Mouse (Mus musculus) midbrain, postnatal 0 days (tissue): ENCODE results near the gene Tmem253. TPM values are rescaled to one million over a fixed set of nuclear protein-coding genes. Genes with fewer than 3 reads are reported as not detected.
A peak's percentile ranks its signal among the peaks of the same experiment; 100 is the strongest.

Experiments
- ATAC-seq: fragments of 200-750 bp; cut with Nextera tagmentation; 2 replicates; pipeline ENCODE4 v1.8.0; 2017; ENCODE audit warnings: moderate number of reproducible peaks, mild to moderate bottlenecking, moderate TSS enrichment, moderate library complexity; ENCODE audit not compliant: low FRiP score
- DNase-seq: peaks from one replicate; pipeline ENCODE4 v3.0.0-alpha.2; 2015; ENCODE audit warnings: low spot score
- H3K27ac ChIP-seq: fragments of 300-500 bp; sonication (generic); 2 replicates; pipeline ENCODE4 v1.5.1; 2014; ENCODE audit warnings: low read depth, mild to moderate bottlenecking, low read length, mixed read lengths
- H3K27me3 ChIP-seq: fragments of 300-500 bp; sonication (generic); 2 replicates; pipeline ENCODE4 v1.6.1; 2014; ENCODE audit warnings: low read length, control low read depth, mixed read lengths; ENCODE audit not compliant: insufficient read depth
- H3K36me3 ChIP-seq: fragments of 300-500 bp; sonication (generic); 2 replicates; pipeline ENCODE4 v1.6.1; 2014; ENCODE audit warnings: low read length, control low read depth, mixed read lengths; ENCODE audit not compliant: insufficient read depth
- H3K4me1 ChIP-seq: fragments of 300-500 bp; sonication (generic); 2 replicates; pipeline ENCODE4 v1.6.1; 2014; ENCODE audit warnings: mild to moderate bottlenecking, control low read depth, antibody characterized with exemption, low read length, mixed read lengths; ENCODE audit not compliant: insufficient read depth
- H3K4me2 ChIP-seq: fragments of 300-500 bp; sonication (generic); 2 replicates; pipeline ENCODE4 v1.6.1; 2014; ENCODE audit warnings: low read depth, mild to moderate bottlenecking, low read length, mixed read lengths; ENCODE audit not compliant: poor library complexity, severe bottlenecking
- H3K4me3 ChIP-seq: fragments of 300-500 bp; sonication (generic); 2 replicates; pipeline ENCODE4 v1.5.1; 2014; ENCODE audit warnings: low read depth, mild to moderate bottlenecking, low read length, moderate library complexity
- H3K9ac ChIP-seq: fragments of 300-500 bp; sonication (generic); replicated peaks from 2 replicates; pipeline ENCODE4 v1.6.1; 2014; ENCODE audit warnings: mild to moderate bottlenecking, low read length, moderate library complexity, mixed read lengths; ENCODE audit not compliant: poor library complexity, severe bottlenecking
- H3K9me3 ChIP-seq: fragments of 300-500 bp; sonication (generic); 2 replicates; pipeline ENCODE4 v1.6.1; 2016; ENCODE audit warnings: low read length, control low read depth
- CTCF ChIP-seq: IDR thresholded peaks from 2 replicates; pipeline ENCODE4 v1.5.1; 2016; ENCODE audit warnings: antibody characterized with exemption, mild to moderate bottlenecking
- WGBS: fragments of 180-500 bp; shearing (Covaris S2); extraction: QIAGEN DNeasy Blood & Tissue Kit; methylation state at CpG from one replicate; pipeline ENCODE4 v1.1.7; 2014; 5-methylcytosine and 5-hydroxymethylcytosine counted together
- polyA plus RNA-seq: library from polyadenylated mRNA; unstranded; fragments of >200 nt; fragmentation: Nextera tagmentation; extraction: Ambion mirVana; gene quantifications from 2 replicates; pipeline ENCODE4 v1.2.1, GENCODE M21; 2015
- total RNA-seq: library from RNA; depleted of rRNA; stranded (reverse); fragments of >200 nt; gene quantifications from 2 replicates; pipeline ENCODE4 v1.2.3, GENCODE M21; 2014

The Tmem253 gene
- total and polyA plus RNA-seq, 2 experiments from 2014 or later: 0.81 TPM; not detected in 1

GRCm38 (mm10) chr14:52017662-52018061 is 2.2 kb downstream of the Tmem253 start:
- WGBS: 81% methylated on average over 4 of the region's 4 CpGs
- no peak overlapping the region for H3K9ac ChIP-seq
- H3K4me1 ChIP-seq: peaks cover 21% of the 10 kb centered on the region
- H3K4me2 ChIP-seq: no peak overlapping the region
- H3K27ac ChIP-seq: no peak overlapping the region
- no peaks in the 10 kb centered on the region for H3K36me3 ChIP-seq
- H3K4me3 ChIP-seq: no peak overlapping the region
- no peak for ATAC-seq
- no peaks in the 10 kb centered on the region for H3K9me3 ChIP-seq
- DNase-seq: no peak
- H3K27me3 ChIP-seq: no peaks in the 10 kb centered on the region
- no peak for TF ChIP-seq CTCF

DNA sequence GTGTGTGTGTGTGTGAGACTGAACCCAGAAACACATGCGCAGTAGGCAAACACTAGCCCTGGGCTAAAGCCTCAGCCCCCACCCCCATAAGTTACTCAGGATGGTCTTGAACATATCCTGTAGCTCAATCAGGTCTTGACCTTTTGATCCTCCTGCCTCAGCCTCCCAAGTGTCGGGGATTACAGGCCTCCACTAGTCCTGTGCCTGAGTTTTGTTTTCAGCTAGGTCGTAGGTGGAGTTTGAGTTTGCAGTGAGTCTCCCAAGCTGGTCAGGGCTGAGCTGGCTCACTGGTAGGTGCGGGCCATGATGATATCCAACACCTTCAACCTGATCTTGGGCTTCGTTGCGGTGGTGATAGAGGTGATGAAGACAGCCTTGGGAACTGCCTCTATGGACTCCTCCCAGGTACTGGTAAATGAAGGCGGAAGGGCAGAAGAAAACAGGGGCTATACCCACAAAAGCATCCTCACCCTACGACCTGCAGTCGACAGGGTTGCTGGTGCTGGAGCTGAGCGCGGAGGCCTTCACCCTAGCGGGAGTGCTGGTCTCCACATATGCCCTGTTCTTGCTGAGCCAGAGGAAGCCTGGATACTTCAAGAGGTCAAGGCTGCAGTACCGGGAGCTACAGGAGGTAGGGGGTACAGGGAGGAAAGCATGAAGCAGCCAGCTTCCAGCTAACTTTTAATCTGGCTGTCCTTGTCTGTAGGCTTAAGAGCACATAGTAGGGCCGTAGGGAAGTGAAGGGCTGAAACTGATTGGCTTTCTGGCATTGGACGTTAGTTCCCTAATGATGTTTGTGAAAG is 3.0 kb downstream of the Tmem253 start:
- 0 out of 2 replicates have a peak, but pooled peaks have one; percentile 9 for TF ChIP-seq CTCF
- peak overlapping the region; percentile 89 for H3K27ac ChIP-seq
- H3K9ac ChIP-seq: 0 out of 2 replicates have a peak overlapping the region, but pooled peaks have one; percentile 63
- H3K9me3 ChIP-seq: no peaks in the 10 kb centered on the region
- no peaks in the 10 kb centered on the region for H3K36me3 ChIP-seq
- peak overlapping the region; percentile 42; the same call in 1 of the 2 replicates for H3K4me3 ChIP-seq
- ATAC-seq: no peak
- peak overlapping the region; percentile 63 for H3K4me2 ChIP-seq
- 84% methylated on average over 15 of the region's 15 CpGs for WGBS
- no peaks in the 10 kb centered on the region for H3K27me3 ChIP-seq
- no peak for DNase-seq
- H3K4me1 ChIP-seq: peaks cover 22% of the 10 kb centered on the region

GRCm38 (mm10) chr14:52019051-52019589 is 3.7 kb downstream of the Tmem253 start:
- WGBS: 30% methylated on average over 12 of the region's 12 CpGs
- H3K4me1 ChIP-seq: peaks cover 22% of the 10 kb centered on the region

DNA sequence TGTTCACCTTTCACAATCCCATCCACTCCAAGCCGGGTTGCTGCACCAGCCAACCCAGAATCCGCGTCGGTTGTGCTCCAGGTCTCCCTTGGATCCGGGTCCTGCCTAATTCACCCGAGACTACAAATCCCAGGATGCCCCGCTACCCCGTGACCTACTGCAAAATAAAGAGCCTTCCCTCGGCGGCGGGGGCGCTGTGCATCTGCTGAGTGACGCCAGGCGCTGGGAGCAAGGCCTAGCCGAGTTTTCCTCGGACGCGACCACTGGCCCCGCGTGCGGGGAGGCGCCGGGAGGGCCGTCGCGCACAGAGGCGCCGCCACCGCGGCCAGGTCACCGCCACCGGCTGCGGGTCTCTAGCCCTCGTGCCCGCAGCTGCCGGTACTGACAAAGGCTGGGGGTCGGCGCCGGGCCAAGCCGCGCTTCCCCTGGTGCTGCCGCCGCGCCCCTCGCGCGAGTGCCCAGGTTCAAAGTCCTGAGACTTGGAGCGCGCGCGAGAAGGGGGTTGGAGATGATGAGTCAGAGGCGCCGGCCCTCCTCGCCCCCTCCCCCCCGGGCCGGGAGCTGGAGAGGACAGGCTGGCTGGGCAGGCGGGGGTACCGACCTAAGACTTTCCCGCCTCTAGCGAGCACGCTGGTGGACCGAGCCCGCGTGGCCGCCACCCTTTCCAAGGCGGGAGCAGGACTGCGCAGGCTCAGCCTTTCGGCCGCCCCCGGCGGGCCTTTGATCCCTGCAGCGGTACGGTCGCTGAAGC is 4.3 kb downstream of the Tmem253 start:
- TF ChIP-seq CTCF: peak; percentile 71
- H3K27ac ChIP-seq: peak overlapping the region; percentile 89
- no peaks in the 10 kb centered on the region for H3K9me3 ChIP-seq
- no peaks in the 10 kb centered on the region for H3K36me3 ChIP-seq
- DNase-seq (peak; percentile 99), ATAC-seq (peak; percentile 93)
- H3K9ac ChIP-seq: peak overlapping the region; percentile 63
- H3K4me1 ChIP-seq: peaks cover 22% of the 10 kb centered on the region
- peak overlapping the region; percentile 63 for H3K4me2 ChIP-seq
- peak overlapping the region; percentile 42 for H3K4me3 ChIP-seq
- under 1% methylated on average over 59 of the region's 74 CpGs for WGBS
- no peaks in the 10 kb centered on the region for H3K27me3 ChIP-seq

More at GRCm38 (mm10) chr14:52019051-52019589, 3.7 kb downstream of the Tmem253 start:
- H3K4me3 ChIP-seq: peak overlapping the region; percentile 42
- no peaks in the 10 kb centered on the region for H3K27me3 ChIP-seq
- DNase-seq (no peak), ATAC-seq (no peak)
- no peak for TF ChIP-seq CTCF
- no peaks in the 10 kb centered on the region for H3K9me3 ChIP-seq
- peak overlapping the region; percentile 63 for H3K4me2 ChIP-seq
- peak overlapping the region; percentile 63 for H3K9ac ChIP-seq
- H3K36me3 ChIP-seq: no peaks in the 10 kb centered on the region
- H3K27ac ChIP-seq: peak overlapping the region; percentile 89

DNA sequence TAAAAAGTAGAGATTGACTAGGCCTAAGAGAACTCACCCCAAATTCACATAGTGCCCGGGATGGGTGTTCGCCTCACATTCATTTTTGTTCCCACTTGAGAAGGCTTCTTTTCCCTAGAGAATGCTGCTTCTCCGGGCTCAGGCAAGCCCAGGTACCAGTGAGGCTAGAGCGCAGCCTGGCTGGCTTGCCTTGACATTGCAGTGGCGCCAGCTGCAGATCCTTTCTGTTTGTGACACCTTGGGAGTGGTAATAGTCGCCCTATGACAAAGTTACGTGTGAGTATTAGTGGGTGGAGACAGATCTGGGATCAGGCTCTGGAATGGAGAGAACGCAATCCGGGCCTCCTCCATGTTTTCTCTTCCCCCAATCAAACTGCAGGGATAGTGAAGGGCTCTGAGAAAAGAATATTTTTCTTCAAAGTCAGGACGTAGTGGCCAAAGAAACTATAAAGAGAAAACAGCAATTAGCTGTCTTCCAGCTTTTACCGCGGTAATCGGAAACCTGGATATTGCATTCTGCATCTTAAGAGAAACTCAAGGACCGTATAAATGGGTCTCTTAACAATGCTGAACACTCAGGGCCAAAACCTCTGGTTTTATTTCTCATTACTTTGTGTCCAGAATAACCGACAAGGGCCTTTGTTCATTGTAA is 5.2 kb downstream of the Tmem253 start, which contains the start of gene Zfp219:
Gene Zfp219, minus strand, starts transcription at position 248 of the 652 bp plus-strand sequence.
- H3K4me3 ChIP-seq: peak within 1 kb of the TSS; percentile 42
- WGBS: 5% methylated on average over 15 of the region's 15 CpGs
- no peaks in the 10 kb centered on the region for H3K9me3 ChIP-seq
- H3K4me2 ChIP-seq: peak within 1 kb of the TSS; percentile 63
- peaks cover 20% of the 10 kb centered on the region for H3K4me1 ChIP-seq
- DNase-seq (peak; percentile 92), ATAC-seq (peak; percentile 76)
- peak within 1 kb of the TSS; percentile 89 for H3K27ac ChIP-seq
- H3K36me3 ChIP-seq: no peaks in the 10 kb centered on the region
- no peaks in the 10 kb centered on the region for H3K27me3 ChIP-seq
- H3K9ac ChIP-seq: peak within 1 kb of the TSS; percentile 63
- peak; percentile 84 for TF ChIP-seq CTCF
